Mouse (Mus musculus) intestine, embryonic 14.5 days (tissue): ENCODE measurements at regions not wholly inside any gene's neighbourhood (a gene's known extent, or its start where the extent isn't known, plus 50 kb on each side); places are given as distances from the start of the nearest gene placed in this dataset.

Experiments
- ATAC-seq: fragments of 200-750 bp; cut with Nextera tagmentation; replicated peaks from 2 replicates; pipeline ENCODE4 v1.8.0; 2017; ENCODE audit warnings: low read depth, moderate number of reproducible peaks, moderate TSS enrichment, moderate library complexity; ENCODE audit not compliant: low FRiP score, low TSS enrichment
- DNase-seq: peaks from one replicate; pipeline ENCODE4 v3.0.0-alpha.2; 2018; ENCODE audit warnings: low spot score
- H3K27ac ChIP-seq: fragments of 300-500 bp; sonication (generic); 2 replicates; pipeline ENCODE4 v1.5.1; 2014; ENCODE audit warnings: low read depth, mild to moderate bottlenecking, control low read depth
- H3K27me3 ChIP-seq: fragments of 300-500 bp; sonication (generic); replicated peaks from 2 replicates; pipeline ENCODE4 v1.6.1; 2014; ENCODE audit warnings: low read length, control low read depth; ENCODE audit not compliant: control insufficient read depth, insufficient read depth
- H3K36me3 ChIP-seq: fragments of 300-500 bp; sonication (generic); 2 replicates; pipeline ENCODE4 v1.6.1; 2014; ENCODE audit warnings: low read length, control low read depth; ENCODE audit not compliant: control insufficient read depth, insufficient read depth
- H3K4me1 ChIP-seq: fragments of 300-500 bp; sonication (generic); replicated peaks from 2 replicates; pipeline ENCODE4 v1.6.1; 2014; ENCODE audit warnings: low read length, control low read depth, mixed read lengths; ENCODE audit not compliant: control insufficient read depth, insufficient read depth
- H3K4me2 ChIP-seq: fragments of 300-500 bp; sonication (generic); 2 replicates; pipeline ENCODE4 v1.6.1; 2014; ENCODE audit warnings: low read length
- H3K4me3 ChIP-seq: fragments of 300-500 bp; sonication (generic); 2 replicates; pipeline ENCODE4 v1.5.1; 2014; ENCODE audit warnings: low read depth, low read length, control low read depth, mixed read lengths
- H3K9ac ChIP-seq: fragments of 300-500 bp; sonication (generic); 2 replicates; pipeline ENCODE4 v1.6.1; 2014; ENCODE audit warnings: mild to moderate bottlenecking, low read length
- H3K9me3 ChIP-seq: fragments of 300-500 bp; sonication (generic); 2 replicates; pipeline ENCODE4 v1.6.1; 2016; ENCODE audit warnings: low read length, control low read depth; ENCODE audit not compliant: control insufficient read depth
- WGBS: fragments of 180-500 bp; shearing (Covaris S2); extraction: QIAGEN DNeasy Blood & Tissue Kit; methylation state at CpG from one replicate; pipeline ENCODE4 v1.1.7; 2014; 5-methylcytosine and 5-hydroxymethylcytosine counted together

- 93% methylated on average over 5 of the region's 5 CpGs for WGBS
- ATAC-seq = no peak
Observed at GRCm38 (mm10) chr11:21007222-21007621, 83.9 kb upstream of the Peli1 start.

GRCm38 (mm10) chr11:21009505-21009904 lies 81.6 kb upstream of the Peli1 start:
- no peak for ATAC-seq
- no peaks in the 10 kb centered on the region for H3K4me1 ChIP-seq
- no peaks in the 10 kb centered on the region for H3K9me3 ChIP-seq
- 77% methylated on average over 3 of the region's 3 CpGs for WGBS
- no peaks in the 10 kb centered on the region for H3K36me3 ChIP-seq
- H3K4me3 ChIP-seq = no peak overlapping the region
- no peaks in the 10 kb centered on the region for H3K27me3 ChIP-seq
- H3K4me2 ChIP-seq = no peak overlapping the region
- no peak overlapping the region for H3K27ac ChIP-seq
- no peak for DNase-seq
- H3K9ac ChIP-seq = no peak overlapping the region

More at GRCm38 (mm10) chr11:21007222-21007621, 83.9 kb upstream of the Peli1 start:
- no peak for DNase-seq
- Histone ChIP-seq H3K27ac (no peak overlapping the region), H3K4me1 (no peaks in the 10 kb centered on the region), H3K4me3 (no peak overlapping the region), H3K36me3 (no peaks in the 10 kb centered on the region), H3K4me2 (no peak overlapping the region), H3K9me3 (no peaks in the 10 kb centered on the region), H3K9ac (no peak overlapping the region), H3K27me3 (no peaks in the 10 kb centered on the region)

GRCm38 (mm10) chr11:21010867-21011266 lies 80.2 kb upstream of the Peli1 start:
- ATAC-seq = no peak
- 54% methylated on average over 7 of the region's 7 CpGs for WGBS
- H3K27me3 ChIP-seq = no peaks in the 10 kb centered on the region
- DNase-seq = no peak
- H3K4me3 ChIP-seq = no peak overlapping the region
- no peak overlapping the region for H3K27ac ChIP-seq
- no peaks in the 10 kb centered on the region for H3K36me3 ChIP-seq
- H3K9ac ChIP-seq = no peak overlapping the region
- H3K9me3 ChIP-seq = no peaks in the 10 kb centered on the region
- H3K4me1 ChIP-seq = peaks cover 10% of the 10 kb centered on the region
- H3K4me2 ChIP-seq = no peak overlapping the region

- H3K9ac ChIP-seq = no peak overlapping the region
- no peak for ATAC-seq
- H3K4me1 ChIP-seq = peaks cover 20% of the 10 kb centered on the region
- 37% methylated on average over 3 of the region's 3 CpGs for WGBS
- no peak overlapping the region for H3K27ac ChIP-seq
- H3K27me3 ChIP-seq = no peaks in the 10 kb centered on the region
- no peak for DNase-seq
- H3K36me3 ChIP-seq = no peaks in the 10 kb centered on the region
- H3K4me3 ChIP-seq = no peak overlapping the region
- H3K4me2 ChIP-seq = no peak overlapping the region
- H3K9me3 ChIP-seq = no peaks in the 10 kb centered on the region
Observed at GRCm38 (mm10) chr11:21014250-21014649, 76.8 kb upstream of the Peli1 start.

- Histone ChIP-seq H3K4me2 (no peak overlapping the region), H3K27ac (no peak overlapping the region), H3K4me1 (peaks cover 20% of the 10 kb centered on the region), H3K27me3 (no peaks in the 10 kb centered on the region), H3K36me3 (no peaks in the 10 kb centered on the region), H3K4me3 (no peak overlapping the region), H3K9ac (no peak overlapping the region), H3K9me3 (no peaks in the 10 kb centered on the region)
- no peak for DNase-seq
- 57% methylated on average over 3 of the region's 3 CpGs for WGBS
- ATAC-seq = no peak
Observed at GRCm38 (mm10) chr11:21015536-21015935, 75.6 kb upstream of the Peli1 start.

GRCm38 (mm10) chr11:21016133-21016746 lies 74.9 kb upstream of the Peli1 start:
- no peaks in the 10 kb centered on the region for H3K36me3 ChIP-seq
- WGBS = 35% methylated on average over 4 of the region's 4 CpGs
- H3K9ac ChIP-seq = no peak overlapping the region
- no peaks in the 10 kb centered on the region for H3K27me3 ChIP-seq
- H3K4me2 ChIP-seq = no peak overlapping the region
- H3K27ac ChIP-seq = no peak overlapping the region
- H3K4me1 ChIP-seq = peaks cover 20% of the 10 kb centered on the region
- DNase-seq = no peak
- no peaks in the 10 kb centered on the region for H3K9me3 ChIP-seq
- ATAC-seq = no peak
- H3K4me3 ChIP-seq = no peak overlapping the region

GRCm38 (mm10) chr11:21016791-21017329 lies 74.2 kb upstream of the Peli1 start:
- no peak for DNase-seq
- Histone ChIP-seq H3K9me3 (no peaks in the 10 kb centered on the region), H3K36me3 (no peaks in the 10 kb centered on the region), H3K27ac (no peak overlapping the region), H3K9ac (no peak overlapping the region), H3K4me2 (no peak overlapping the region), H3K4me3 (no peak overlapping the region), H3K27me3 (no peaks in the 10 kb centered on the region), H3K4me1 (peaks cover 20% of the 10 kb centered on the region)
- WGBS = 67% methylated on average over 6 of the region's 6 CpGs
- ATAC-seq = no peak

GRCm38 (mm10) chr11:21019829-21020228 lies 71.3 kb upstream of the Peli1 start:
- ATAC-seq (no peak), DNase-seq (no peak)
- WGBS = 71% methylated on average over 2 of the region's 2 CpGs

GRCm38 (mm10) chr11:21024111-21024510 lies 67.0 kb upstream of the Peli1 start:
- 85% methylated on average over 4 of the region's 4 CpGs for WGBS

More at GRCm38 (mm10) chr11:21019829-21020228, 71.3 kb upstream of the Peli1 start:
- H3K27ac ChIP-seq = no peak overlapping the region
- H3K9ac ChIP-seq = no peak overlapping the region
- H3K4me3 ChIP-seq = no peak overlapping the region
- H3K4me2 ChIP-seq = no peak overlapping the region
- no peaks in the 10 kb centered on the region for H3K9me3 ChIP-seq
- H3K36me3 ChIP-seq = no peaks in the 10 kb centered on the region
- no peaks in the 10 kb centered on the region for H3K27me3 ChIP-seq
- peaks cover 20% of the 10 kb centered on the region for H3K4me1 ChIP-seq

More at GRCm38 (mm10) chr11:21024111-21024510, 67.0 kb upstream of the Peli1 start:
- no peaks in the 10 kb centered on the region for H3K9me3 ChIP-seq
- no peak overlapping the region for H3K9ac ChIP-seq
- no peak for DNase-seq
- no peak overlapping the region for H3K4me2 ChIP-seq
- no peak overlapping the region for H3K27ac ChIP-seq
- H3K4me1 ChIP-seq = no peaks in the 10 kb centered on the region
- H3K27me3 ChIP-seq = no peaks in the 10 kb centered on the region
- H3K4me3 ChIP-seq = no peak overlapping the region
- no peak for ATAC-seq
- H3K36me3 ChIP-seq = no peaks in the 10 kb centered on the region
